15 mouse cellular contexts compared by ENCODE assay signal in genomic region chr6:22405021-22405420, GRCm38 (mm10).
"Had no signal": no experiment of that assay in that cellular context is flagged by ENCODE, and none has a peak within 500 bp of the region (broad histone marks: within the 10 kb centered on the region; RNA-seq: fewer than 3 reads in every experiment).

No protein-coding gene starts in this region.

- DNase-seq: liver, postnatal 0 days; lung, adult 2 months; lung, postnatal 14 days; lung, postnatal 36 days; midbrain, embryonic 14.5 days; retina, postnatal 1 day; right cerebral cortex, adult 18-20 months; right cerebral cortex, postnatal 25 days; right cerebral cortex, postnatal 4 days; spleen, adult 18-20 months; thymus, adult 2 months; thymus, postnatal 25 days; thymus, postnatal 4 days had no signal

- ATAC-seq: liver, postnatal 0 days; lung, postnatal 0 days; midbrain, embryonic 16.5 days had no signal
